Mouse (Mus musculus) olfactory bulb, adult 2 months (tissue): ENCODE data around the gene Kif24.

Experiments
- CTCF ChIP-seq: fragments of 200-500 bp; IDR thresholded peaks from 2 replicates; pipeline ENCODE4 v1.5.1; 2012; ENCODE audit warnings: low read depth, mild to moderate bottlenecking, low read length, moderate library complexity; ENCODE audit not compliant: insufficient read depth
- POLR2A ChIP-seq: fragments of 200-500 bp; IDR thresholded peaks from 2 replicates; pipeline ENCODE4 v1.6.1; 2012; ENCODE audit warnings: mild to moderate bottlenecking, low read depth, low read length, moderate library complexity; ENCODE audit not compliant: insufficient read depth

GRCm38 (mm10) chr4:41391015-41391414, 73.7 kb downstream of the Kif24 start:
- TF ChIP-seq POLR2A (no peak), CTCF (no peak)
